Mouse (Mus musculus): ENCODE data around the gene Vmn2r8. TPM values are rescaled to one million over a fixed set of nuclear protein-coding genes. Genes with fewer than 3 reads are reported as not detected.
"Not testable (repeated sequence)": the region's sequence is repeated elsewhere in the genome, so short reads cannot be mapped to it uniquely, and the experiment has no call there.

Vmn2r8 gene
- polyA plus RNA-seq, 1 experiment from 2014 or later: not detected

- not testable (repeated sequence) for H3K27ac ChIP-seq
Observed at GRCm38 (mm10) chr5:108790385-108790784, 18.3 kb downstream of the Vmn2r8 start.

DNA sequence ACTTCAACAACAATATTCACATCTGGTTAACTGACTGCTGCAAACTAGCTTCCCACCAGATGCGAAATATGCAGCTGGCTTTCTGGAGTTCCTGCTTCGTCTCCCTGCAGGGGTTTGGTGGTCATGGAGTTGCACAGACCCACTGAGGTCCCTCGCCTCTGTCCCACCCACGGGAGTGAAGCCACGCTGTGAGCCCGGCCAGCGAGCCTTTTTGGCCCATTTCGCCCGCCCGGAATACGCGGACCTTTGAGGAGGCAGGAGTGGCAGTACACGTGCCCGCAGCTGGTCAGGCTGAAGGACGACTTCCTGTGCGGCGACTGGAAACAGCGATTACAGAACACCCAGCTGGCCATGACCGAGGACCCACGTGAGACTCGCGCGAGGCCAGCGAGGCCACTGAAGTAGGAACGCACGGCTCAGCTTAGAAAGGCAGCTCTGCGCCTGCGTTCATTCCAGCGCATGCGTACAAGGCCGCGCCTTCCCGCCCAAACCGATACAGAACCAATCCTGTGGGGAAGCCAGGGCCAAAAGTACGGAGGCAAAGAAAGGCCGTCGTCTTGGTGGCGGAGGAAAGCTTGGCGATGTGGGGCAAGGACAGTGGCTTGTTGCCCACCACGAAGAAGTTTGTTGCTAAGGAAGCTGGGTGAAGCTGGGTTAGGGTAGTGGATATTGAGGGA, 33.9 kb downstream of the Vmn2r8 start, which contains the start of gene Rnf212:
Rnf212 (minus strand) TSS at position 353 of the 677 bp plus-strand sequence.
- Histone ChIP-seq H3K9me3 (replicated peaks; ENCODE audit: low read length) (no peaks in the 10 kb centered on the region), H3K27ac (no peak within 1 kb of the TSS), H3K4me2 (ENCODE audit: low read length) (no peak within 1 kb of the TSS), H3K9ac (ENCODE audit: low read depth, low read length) (no peak within 1 kb of the TSS), H3K4me1 (replicated peaks; ENCODE audit: insufficient read depth, low read length) (no peaks in the 10 kb centered on the region), H3K4me3 (replicated peaks; ENCODE audit: low read depth, low read length) (no peak within 1 kb of the TSS), H3K36me3 (ENCODE audit: insufficient read depth, low read length) (no peaks in the 10 kb centered on the region), H3K27me3 (ENCODE audit: insufficient read depth, low read length) (no peaks in the 10 kb centered on the region)
- no peak for TF ChIP-seq CTCF (IDR thresholded peaks at IDR 0.05; ENCODE audit: low read depth)
- no peak for DNase-seq (ENCODE audit: low spot score)
- no peak for ATAC-seq (replicated peaks; ENCODE audit: low FRiP score, low read depth)
- WGBS: 77% methylated on average over 40 of the region's 40 CpGs

More at GRCm38 (mm10) chr5:108790385-108790784, 18.3 kb downstream of the Vmn2r8 start:
- ATAC-seq (replicated peaks; ENCODE audit: low FRiP score, low read depth); H3K9me3 ChIP-seq (replicated peaks; ENCODE audit: low read length); H3K4me1 ChIP-seq (replicated peaks; ENCODE audit: insufficient read depth, low read length); H3K9ac ChIP-seq (ENCODE audit: low read depth, low read length); H3K27me3 ChIP-seq (ENCODE audit: insufficient read depth, low read length); H3K36me3 ChIP-seq (ENCODE audit: insufficient read depth, low read length); H3K4me2 ChIP-seq (ENCODE audit: low read length); H3K4me3 ChIP-seq (replicated peaks; ENCODE audit: low read depth, low read length): not testable (repeated sequence)
- 35% methylated on average over 1 of the region's 1 CpGs for WGBS
- peak; percentile 65 for TF ChIP-seq CTCF (IDR thresholded peaks at IDR 0.05; ENCODE audit: low read depth)
- peak; percentile 7 for DNase-seq (ENCODE audit: low spot score)

GRCm38 (mm10) chr5:108760002-108760401, 48.6 kb downstream of the Vmn2r8 start:
- ATAC-seq (replicated peaks; ENCODE audit: low FRiP score, low read depth) (no peak), DNase-seq (ENCODE audit: low spot score) (no peak)
- Histone ChIP-seq H3K9ac (ENCODE audit: low read depth, low read length) (no peak overlapping the region), H3K4me3 (replicated peaks; ENCODE audit: low read depth, low read length) (no peak overlapping the region), H3K9me3 (replicated peaks; ENCODE audit: low read length) (no peaks in the 10 kb centered on the region), H3K4me2 (ENCODE audit: low read length) (no peak overlapping the region), H3K4me1 (replicated peaks; ENCODE audit: insufficient read depth, low read length) (no peaks in the 10 kb centered on the region), H3K27me3 (ENCODE audit: insufficient read depth, low read length) (no peaks in the 10 kb centered on the region), H3K36me3 (ENCODE audit: insufficient read depth, low read length) (no peaks in the 10 kb centered on the region), H3K27ac (no peak overlapping the region)
- WGBS: 79% methylated on average over 2 of the region's 2 CpGs
- no peak for TF ChIP-seq CTCF (IDR thresholded peaks at IDR 0.05; ENCODE audit: low read depth)

- Histone ChIP-seq H3K4me3 (replicated peaks; ENCODE audit: low read depth, low read length) (no peak overlapping the region), H3K4me2 (ENCODE audit: low read length) (no peak overlapping the region), H3K9ac (ENCODE audit: low read depth, low read length) (no peak overlapping the region), H3K4me1 (replicated peaks; ENCODE audit: insufficient read depth, low read length) (no peaks in the 10 kb centered on the region), H3K36me3 (ENCODE audit: insufficient read depth, low read length) (no peaks in the 10 kb centered on the region), H3K27me3 (ENCODE audit: insufficient read depth, low read length) (no peaks in the 10 kb centered on the region), H3K27ac (no peak overlapping the region), H3K9me3 (replicated peaks; ENCODE audit: low read length) (no peaks in the 10 kb centered on the region)
- DNase-seq (ENCODE audit: low spot score): peak; percentile 4
- ATAC-seq (replicated peaks; ENCODE audit: low FRiP score, low read depth): no peak
- WGBS: 60% methylated on average over 3 of the region's 3 CpGs
- peak; percentile 53 for TF ChIP-seq CTCF (IDR thresholded peaks at IDR 0.05; ENCODE audit: low read depth)
Observed at GRCm38 (mm10) chr5:108758396-108758795, 50.3 kb downstream of the Vmn2r8 start.

DNA sequence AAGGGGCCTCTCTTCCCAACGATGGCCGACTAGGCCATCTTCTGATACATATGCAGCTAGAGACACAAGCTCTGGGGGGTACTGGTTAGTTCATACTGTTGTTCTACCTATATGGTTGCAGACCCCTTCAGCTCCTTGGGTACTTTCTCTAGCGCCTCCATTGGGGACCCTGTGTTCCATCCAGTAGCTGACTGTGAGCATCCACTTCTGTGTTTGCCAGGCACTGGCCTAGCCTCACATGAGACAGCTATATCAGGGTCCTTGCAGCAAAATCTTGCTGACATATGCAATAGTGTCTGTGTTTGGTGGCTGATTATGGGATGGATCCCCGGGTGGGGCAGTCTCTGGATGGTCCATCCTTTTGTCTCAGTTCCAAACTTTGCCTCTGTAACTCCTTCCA, 57.4 kb downstream of the Vmn2r8 start:
- not testable (repeated sequence) for H3K36me3 ChIP-seq (ENCODE audit: insufficient read depth, low read length); H3K27ac ChIP-seq; DNase-seq (ENCODE audit: low spot score); H3K4me2 ChIP-seq (ENCODE audit: low read length); H3K4me1 ChIP-seq (replicated peaks; ENCODE audit: insufficient read depth, low read length); H3K4me3 ChIP-seq (replicated peaks; ENCODE audit: low read depth, low read length); H3K9me3 ChIP-seq (replicated peaks; ENCODE audit: low read length); H3K9ac ChIP-seq (ENCODE audit: low read depth, low read length); ATAC-seq (replicated peaks; ENCODE audit: low FRiP score, low read depth); H3K27me3 ChIP-seq (ENCODE audit: insufficient read depth, low read length)
- WGBS: 89% methylated on average over 4 of the region's 4 CpGs

GRCm38 (mm10) chr5:108750328-108751210, 58.1 kb downstream of the Vmn2r8 start:
- Histone ChIP-seq H3K9ac (ENCODE audit: low read depth, low read length) (no peak overlapping the region), H3K27me3 (ENCODE audit: insufficient read depth, low read length) (no peaks in the 10 kb centered on the region), H3K4me3 (replicated peaks; ENCODE audit: low read depth, low read length) (no peak overlapping the region), H3K4me2 (ENCODE audit: low read length) (no peak overlapping the region), H3K4me1 (replicated peaks; ENCODE audit: insufficient read depth, low read length) (no peaks in the 10 kb centered on the region), H3K36me3 (ENCODE audit: insufficient read depth, low read length) (no peaks in the 10 kb centered on the region), H3K9me3 (replicated peaks; ENCODE audit: low read length) (no peaks in the 10 kb centered on the region), H3K27ac (no peak overlapping the region)
- TF ChIP-seq CTCF (IDR thresholded peaks at IDR 0.05; ENCODE audit: low read depth): no peak
- no peak for ATAC-seq (replicated peaks; ENCODE audit: low FRiP score, low read depth)
- no peak for DNase-seq (ENCODE audit: low spot score)
- 81% methylated on average over 5 of the region's 5 CpGs for WGBS
